Comparison of ENCODE assay signal across 13 mouse cellular contexts in genomic region chr6:147161818-147162584, GRCm38 (mm10).
DNase-seq lines count a peak whose midpoint lies in the region; ATAC-seq and TF ChIP-seq lines count a peak whose summit lies in the region.
"Had no signal": no experiment of that assay in that cellular context is flagged by ENCODE, and none has a peak within 500 bp of the region (broad histone marks: within the 10 kb centered on the region; RNA-seq: fewer than 3 reads in every experiment).

No protein-coding gene starts in this region.

- no peaks in the 10 kb centered on the region for H3K27me3 ChIP-seq in heart, embryonic 11.5 days (ENCODE audit: control insufficient read depth, insufficient read depth, low read length)
- H3K27me3 ChIP-seq in heart, embryonic 10.5 days (ENCODE audit: insufficient read depth, poor library complexity, severe bottlenecking) = no peaks in the 10 kb centered on the region
- H3K27me3 ChIP-seq in embryonic facial prominence, embryonic 14.5 days (replicated peaks; ENCODE audit: control insufficient read depth, insufficient read depth, low read length) = no peaks in the 10 kb centered on the region

- TF ChIP-seq POLR2A in brain, embryonic 14.5 days (IDR thresholded peaks at IDR 0.05; ENCODE audit: borderline replicate concordance, extremely low read depth, insufficient read depth, insufficient read length, poor library complexity, severe bottlenecking) = no peak

- 26% methylated on average over 5 of the region's 5 CpGs for WGBS in heart, embryonic 11.5 days (ENCODE audit: insufficient replicate concordance)
- 29% methylated on average over 5 of the region's 5 CpGs for WGBS in heart, embryonic 10.5 days
- WGBS in embryonic facial prominence, embryonic 14.5 days = 29% methylated on average over 5 of the region's 5 CpGs

- no peak overlapping the region for H3K4me2 ChIP-seq in heart, embryonic 11.5 days
- H3K4me2 ChIP-seq in embryonic facial prominence, embryonic 14.5 days (ENCODE audit: low read depth, low read length) = no peak overlapping the region

- ATAC-seq in heart, embryonic 11.5 days (replicated peaks; ENCODE audit: insufficient number of reproducible peaks, low FRiP score, low TSS enrichment) = peak; percentile 52; the same call in 1 of the 2 replicates
- no peak for ATAC-seq in embryonic facial prominence, embryonic 14.5 days (ENCODE audit: low read depth)

- H3K27ac ChIP-seq in heart, embryonic 11.5 days (ENCODE audit: low read depth, low read length) = no peak overlapping the region
- no peak overlapping the region for H3K27ac ChIP-seq in heart, embryonic 10.5 days
- peak overlapping the region; percentile 48; the same call in 1 of the 2 replicates for H3K27ac ChIP-seq in embryonic facial prominence, embryonic 14.5 days (replicated peaks; ENCODE audit: low read depth, low read length)

- no peak for TF ChIP-seq CTCF in brain, embryonic 14.5 days (IDR thresholded peaks at IDR 0.05; ENCODE audit: borderline replicate concordance, extremely low read depth, insufficient read depth, insufficient read length)

- H3K4me1 ChIP-seq in heart, embryonic 11.5 days (ENCODE audit: control insufficient read depth, insufficient read depth, low read length) = no peaks in the 10 kb centered on the region
- H3K4me1 ChIP-seq in heart, embryonic 10.5 days = no peaks in the 10 kb centered on the region
- H3K4me1 ChIP-seq in embryonic facial prominence, embryonic 14.5 days (ENCODE audit: control insufficient read depth, insufficient read depth, low read length) = peaks cover 5% of the 10 kb centered on the region; the same call in 1 of the 2 replicates

- no peak overlapping the region for H3K9ac ChIP-seq in heart, embryonic 11.5 days (ENCODE audit: low read depth, low read length)
- no peak overlapping the region for H3K9ac ChIP-seq in embryonic facial prominence, embryonic 14.5 days (ENCODE audit: low read depth, low read length)

- no peak for DNase-seq in heart, embryonic 10.5 days (ENCODE audit: low spot score)
- DNase-seq in kidney, postnatal 4 days = peak; percentile 41 to 59
- no peak for DNase-seq in kidney, adult 8-10 months
- peak; percentile 31 for DNase-seq in brain, embryonic 14.5 days (ENCODE audit: low read depth)
- peak; percentile 61 for DNase-seq in embryonic facial prominence, embryonic 14.5 days (ENCODE audit: low spot score)
- DNase-seq in layer of hippocampus, adult 8-10 months (ENCODE audit: low spot score in 2 of 2) = no peak
- no peak for DNase-seq in thymus, postnatal 14 days
- DNase-seq: cerebellum, adult 9-11 months; layer of hippocampus, postnatal 36 days; liver; spleen, adult 18-20 months; thymus, adult 18-20 months had no signal

- H3K36me3 ChIP-seq in heart, embryonic 11.5 days (ENCODE audit: control insufficient read depth, insufficient read depth, low read length) = no peaks in the 10 kb centered on the region
- H3K36me3 ChIP-seq in heart, embryonic 10.5 days = no peaks in the 10 kb centered on the region
- no peaks in the 10 kb centered on the region for H3K36me3 ChIP-seq in embryonic facial prominence, embryonic 14.5 days (ENCODE audit: control insufficient read depth, insufficient read depth, low read length)

- no peaks in the 10 kb centered on the region for H3K9me3 ChIP-seq in heart, embryonic 11.5 days (replicated peaks; ENCODE audit: control insufficient read depth, low read length)
- no peaks in the 10 kb centered on the region for H3K9me3 ChIP-seq in heart, embryonic 10.5 days
- no peaks in the 10 kb centered on the region for H3K9me3 ChIP-seq in embryonic facial prominence, embryonic 14.5 days (ENCODE audit: control insufficient read depth, low read length)

- no peak overlapping the region for H3K4me3 ChIP-seq in heart, embryonic 11.5 days (ENCODE audit: low read depth, low read length)
- H3K4me3 ChIP-seq in heart, embryonic 10.5 days = no peak overlapping the region
- H3K4me3 ChIP-seq in embryonic facial prominence, embryonic 14.5 days (ENCODE audit: low read depth, low read length) = no peak overlapping the region

Comparison
In these comparisons a context has a peak if more than half of its experiments do, and no peak if none do; other contexts are left out.
1. DNase-seq: peak in kidney, postnatal 4 days (2 of 2), brain, embryonic 14.5 days (single experiment) and embryonic facial prominence, embryonic 14.5 days (single experiment); none in heart, embryonic 10.5 days (single experiment), kidney, adult 8-10 months (0 of 2), layer of hippocampus, adult 8-10 months (0 of 2) and thymus, postnatal 14 days (single experiment).